Mouse (Mus musculus): ENCODE data around the gene Maea.
"Not testable (repeated sequence)": the region's sequence is repeated elsewhere in the genome, so short reads cannot be mapped to it uniquely, and the experiment has no call there.

Gene Maea

GRCm38 (mm10) chr5:33335273-33335976 is at the start of gene Maea:
Maea (plus strand) TSS chr5:33335509.
- DNase-seq (ENCODE audit: low spot score): peak; percentile 82

DNA sequence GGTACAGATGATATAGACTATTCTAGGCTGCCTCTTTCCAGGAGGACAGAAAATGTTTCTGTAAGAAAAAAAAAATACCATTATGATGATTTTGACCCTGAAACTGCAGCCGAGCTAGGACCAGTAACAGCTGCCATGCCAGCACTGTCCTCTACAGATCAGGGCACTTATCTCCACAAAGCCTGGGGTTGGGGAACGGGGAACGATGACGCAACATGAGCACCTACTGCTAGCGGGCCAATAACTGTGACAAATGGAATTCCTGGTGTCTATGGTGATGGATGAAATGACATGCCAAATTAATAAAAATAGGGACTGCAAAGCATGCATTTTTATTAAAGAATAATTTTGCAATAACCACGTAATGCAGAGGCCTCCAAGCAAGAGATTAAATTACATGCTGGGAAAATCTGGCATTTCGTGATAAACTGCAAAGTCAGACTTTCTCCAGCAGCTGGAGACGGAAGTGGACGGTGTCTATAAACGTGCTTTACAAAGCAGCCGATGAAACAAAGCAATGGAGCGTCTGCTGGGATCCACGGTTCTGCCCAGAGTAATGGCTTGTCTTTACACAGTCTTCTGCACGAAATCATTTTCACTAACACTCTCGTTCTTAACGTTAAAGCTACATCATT is 41.4 kb upstream of the Maea start:
- DNase-seq (ENCODE audit: low spot score): no peak

- no peak for DNase-seq (ENCODE audit: low spot score)
Measured at GRCm38 (mm10) chr5:33297164-33297563, 38.1 kb upstream of the Maea start.

- no peak for DNase-seq (ENCODE audit: low spot score)
Measured at GRCm38 (mm10) chr5:33301801-33302200, 33.5 kb upstream of the Maea start.

DNA sequence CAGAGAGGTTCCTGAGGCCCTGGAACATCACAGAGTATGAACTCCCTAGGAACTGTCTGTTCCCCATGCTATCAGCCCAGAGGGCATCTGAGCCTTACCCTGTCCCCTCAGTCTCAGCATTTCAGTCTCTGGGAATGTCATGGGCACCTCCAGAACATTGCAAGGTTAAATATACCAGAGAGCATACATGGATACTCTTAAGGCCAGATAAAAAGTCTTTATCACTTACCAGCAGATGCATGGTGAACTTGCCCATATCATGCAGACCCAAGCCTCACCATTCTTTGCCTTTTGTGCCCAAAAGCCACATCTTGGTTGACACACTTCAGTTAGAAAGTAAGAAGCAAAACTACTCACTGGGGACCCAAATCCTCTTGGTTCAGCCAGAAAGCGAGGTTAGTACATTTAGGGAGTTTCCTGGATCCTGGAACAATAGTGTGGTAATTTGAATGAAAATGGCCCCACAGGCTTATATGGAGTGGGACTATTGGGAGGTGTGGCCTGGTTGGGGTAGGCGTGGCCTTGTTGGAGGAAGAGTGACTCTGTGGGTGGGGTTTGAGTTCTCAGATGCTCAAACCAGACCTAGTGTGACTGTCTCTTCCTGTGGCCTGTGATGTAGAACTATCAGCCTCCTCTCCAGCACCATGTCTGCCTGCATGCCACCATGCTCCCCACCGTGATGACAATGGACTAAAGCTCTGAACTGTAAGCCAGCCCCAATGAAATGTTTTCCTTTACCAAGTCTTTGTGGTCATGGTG is 24.4 kb upstream of the Maea start:
- no peak for DNase-seq (ENCODE audit: low spot score)

GRCm38 (mm10) chr5:33312192-33312591 is 23.1 kb upstream of the Maea start:
- no peak for DNase-seq (ENCODE audit: low spot score)

- no peak for DNase-seq (ENCODE audit: low spot score)
Measured at GRCm38 (mm10) chr5:33324491-33324890, 10.8 kb upstream of the Maea start.

DNA sequence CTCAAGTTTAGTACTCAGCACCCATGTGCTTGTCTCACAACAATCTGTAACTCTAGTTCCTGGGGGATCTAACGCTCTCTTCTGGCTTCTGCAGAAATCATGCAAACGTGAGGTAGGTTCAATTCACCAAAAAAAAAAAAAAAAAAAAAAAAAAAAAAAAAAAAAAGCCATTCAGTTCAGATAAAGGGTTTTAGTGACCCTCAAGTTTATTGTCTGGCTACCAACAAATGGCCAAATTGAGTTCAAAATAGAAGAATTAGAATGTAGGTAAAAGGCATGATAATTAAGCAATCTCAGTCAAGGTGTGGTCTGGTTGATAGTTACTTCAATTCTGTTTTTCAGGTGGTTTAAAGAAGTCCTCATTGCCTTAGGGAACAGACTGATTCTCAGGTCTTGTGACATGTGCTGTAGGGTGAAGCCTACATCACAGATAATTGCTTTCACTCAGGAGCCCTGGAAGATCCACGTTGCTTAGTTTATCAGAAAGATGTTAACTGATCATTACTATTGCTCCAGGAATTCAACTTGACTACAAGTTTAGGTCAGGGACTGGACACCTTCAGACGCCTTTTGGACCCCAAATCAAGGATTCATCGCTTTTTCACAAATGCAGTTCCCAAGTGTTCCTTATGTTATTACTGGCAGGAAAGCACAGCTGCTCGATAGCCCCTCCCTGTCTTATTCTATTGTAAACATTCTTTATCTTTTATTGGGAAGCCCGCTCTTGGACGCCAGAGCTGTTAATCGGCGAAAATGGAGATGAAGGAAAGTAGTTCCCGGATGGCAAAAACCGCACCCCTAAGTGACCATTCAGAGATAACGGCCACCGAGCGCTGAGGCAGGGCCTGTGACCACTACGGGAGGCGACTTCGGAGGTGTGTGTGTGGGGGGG is 682 bp upstream of the Maea start:
- no peak for DNase-seq (ENCODE audit: low spot score)

GRCm38 (mm10) chr5:33335977-33336360 is 660 bp downstream of the Maea start:
- DNase-seq (ENCODE audit: low spot score): no peak

DNA sequence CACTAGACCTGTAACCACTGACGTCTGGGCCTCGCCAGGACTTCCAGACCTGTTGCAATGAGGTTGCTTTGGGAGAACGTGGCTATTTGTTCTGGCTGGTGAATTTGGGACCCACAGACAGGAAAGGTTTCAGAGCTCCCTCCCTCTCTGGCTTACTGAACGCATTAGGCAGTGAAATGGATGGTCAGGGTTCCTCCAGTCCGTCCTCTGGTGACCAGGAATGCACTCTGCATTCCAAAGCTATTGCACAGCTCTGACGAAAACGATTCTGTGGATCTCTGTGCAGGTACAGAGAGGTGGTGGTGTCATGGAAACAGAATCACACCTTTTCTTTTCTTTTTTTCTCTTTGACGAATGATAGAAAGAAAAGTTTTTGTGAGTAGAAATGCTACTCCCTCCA is 1.9 kb downstream of the Maea start:
- no peak for DNase-seq (ENCODE audit: low spot score)

GRCm38 (mm10) chr5:33341165-33341564 is 5.9 kb downstream of the Maea start:
- DNase-seq (ENCODE audit: low spot score): no peak

DNA sequence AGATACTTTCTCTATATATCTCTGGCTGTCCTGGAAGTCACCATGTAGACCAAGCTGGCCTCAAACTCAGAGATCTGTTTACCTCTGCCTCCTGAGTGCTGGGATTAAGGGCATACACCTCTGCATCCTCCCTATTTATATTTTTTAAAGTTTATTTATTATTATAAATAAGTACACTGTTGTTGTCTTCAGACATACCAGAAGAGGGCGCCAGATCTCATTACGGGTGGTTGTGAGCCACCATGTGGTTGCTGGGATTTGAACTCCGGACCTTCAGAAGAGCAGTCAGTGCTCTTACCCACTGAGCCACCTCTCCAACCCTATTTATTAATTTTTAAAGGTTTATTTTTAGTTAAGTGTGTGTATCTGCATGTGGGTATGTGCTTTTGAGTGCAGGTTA is 6.9 kb downstream of the Maea start:
- not testable (repeated sequence) for DNase-seq (ENCODE audit: low spot score)

- no peak for DNase-seq (ENCODE audit: low spot score)
Measured at GRCm38 (mm10) chr5:33342821-33343220, 7.5 kb downstream of the Maea start.

GRCm38 (mm10) chr5:33343571-33343970 is 8.3 kb downstream of the Maea start:
- no peak for DNase-seq (ENCODE audit: low spot score)

DNA sequence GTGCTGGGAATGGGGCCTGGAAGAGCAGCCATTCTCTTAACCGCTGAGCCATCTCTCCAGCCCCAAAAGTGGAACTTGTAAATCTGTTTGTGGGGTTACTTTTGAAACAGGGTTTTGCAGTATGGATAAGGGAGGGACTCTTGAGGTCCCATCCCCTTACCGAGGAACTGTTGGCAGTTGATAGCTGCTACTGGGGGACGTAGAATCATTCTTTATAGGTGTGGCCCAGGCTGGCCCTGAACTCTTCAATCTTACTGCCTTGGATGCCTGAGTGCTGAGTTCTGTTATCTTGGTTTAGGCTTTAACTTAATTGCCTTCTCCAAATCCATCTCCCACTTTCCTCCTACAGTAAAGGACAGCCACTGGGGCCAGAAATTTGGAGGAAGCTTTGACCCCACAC is 8.8 kb downstream of the Maea start:
- DNase-seq (ENCODE audit: low spot score): no peak

GRCm38 (mm10) chr5:33347620-33348019 is 12.3 kb downstream of the Maea start:
- no peak for DNase-seq (ENCODE audit: low spot score)

DNA sequence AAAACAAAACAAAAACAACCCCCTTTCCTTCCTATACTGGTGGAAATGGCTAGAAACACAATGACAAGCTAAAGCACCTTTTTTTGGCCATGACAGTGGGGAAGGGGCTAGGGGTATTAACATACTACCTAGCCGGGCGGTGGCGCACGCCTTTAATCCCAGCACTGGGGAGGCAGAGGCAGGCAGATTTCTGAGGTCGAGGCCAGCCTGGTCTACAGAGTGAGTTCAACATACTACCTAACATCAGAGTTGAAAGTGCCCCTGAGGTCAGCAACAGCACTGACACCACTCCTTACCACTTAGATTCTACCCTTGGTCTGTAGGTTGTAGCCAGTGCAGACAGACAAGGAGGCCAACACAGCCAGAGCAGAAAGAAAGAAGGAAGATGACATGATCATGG is 13.9 kb downstream of the Maea start:
- no peak for DNase-seq (ENCODE audit: low spot score)

DNA sequence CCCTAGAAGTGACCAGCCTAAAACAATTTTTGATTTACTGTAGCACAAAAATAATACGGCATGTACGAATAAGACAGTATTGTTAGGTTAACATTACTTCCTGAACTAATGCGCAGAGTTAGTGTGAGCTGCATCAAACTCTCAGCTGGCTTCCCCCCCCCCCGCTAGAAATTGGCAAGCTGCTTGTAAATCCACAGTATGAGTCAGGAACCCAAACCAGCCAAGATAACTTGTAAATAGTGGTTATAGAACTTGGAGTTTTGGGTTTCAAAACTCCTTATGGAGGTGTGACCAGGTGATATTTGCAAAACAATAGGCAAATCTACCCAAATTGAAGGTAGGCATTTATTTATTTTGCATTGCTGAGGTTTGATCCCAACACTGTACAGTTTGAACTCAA is 14.4 kb downstream of the Maea start:
- DNase-seq (ENCODE audit: low spot score): no peak

DNA sequence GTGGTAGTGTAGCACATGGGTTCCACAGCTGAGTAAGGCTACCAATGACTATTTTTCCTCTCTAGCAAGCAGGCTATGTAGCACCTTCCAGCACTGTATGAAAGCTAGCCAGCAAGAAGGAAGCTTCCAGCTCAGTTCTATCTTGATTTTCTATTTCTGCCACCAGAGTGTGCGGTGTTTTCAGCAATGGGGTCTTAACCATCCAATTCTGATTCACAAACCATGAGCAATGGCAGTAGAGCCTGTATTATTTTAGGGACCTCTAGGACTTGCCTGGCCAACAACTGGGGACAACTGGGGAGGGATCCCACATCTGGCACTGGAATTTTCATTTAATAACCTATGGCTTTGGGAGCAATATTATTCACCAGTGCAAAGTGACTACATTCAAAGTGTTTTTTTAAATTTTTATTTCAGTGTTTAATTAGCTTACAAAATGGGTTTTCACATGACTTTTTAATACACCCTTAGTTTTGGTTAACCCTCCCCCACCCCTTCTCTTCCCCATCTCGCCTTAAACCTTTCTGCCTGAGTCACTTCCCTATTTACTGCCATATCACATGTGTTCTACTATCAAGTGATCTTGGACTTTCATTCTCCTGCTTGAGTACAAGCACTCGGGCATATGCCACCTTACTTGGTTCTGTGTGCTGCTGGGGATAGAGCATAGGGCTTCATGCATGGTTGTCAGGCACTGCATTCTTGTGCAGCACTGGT is 16.4 kb downstream of the Maea start:
- no peak for DNase-seq (ENCODE audit: low spot score)

DNA sequence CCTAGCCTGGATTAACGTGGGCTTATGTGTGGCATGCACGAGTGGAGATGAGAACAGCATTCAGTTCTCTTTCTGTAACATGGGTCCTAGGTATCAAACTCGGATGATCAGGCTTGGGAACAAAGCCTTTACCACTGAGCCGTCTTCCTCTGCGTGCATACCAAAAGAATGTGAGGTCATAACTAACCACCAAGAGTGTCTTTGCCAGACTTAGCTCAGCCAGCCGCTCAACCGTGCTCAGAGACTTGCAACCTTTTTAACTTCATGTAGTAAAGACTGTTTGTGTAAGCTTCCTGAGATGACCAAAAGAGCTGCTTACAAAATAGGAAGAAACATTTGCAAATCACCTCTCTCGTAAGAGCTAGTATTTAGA is 16.9 kb downstream of the Maea start:
- DNase-seq (ENCODE audit: low spot score): no peak

GRCm38 (mm10) chr5:33353011-33353410 is 17.7 kb downstream of the Maea start:
- no peak for DNase-seq (ENCODE audit: low spot score)

DNA sequence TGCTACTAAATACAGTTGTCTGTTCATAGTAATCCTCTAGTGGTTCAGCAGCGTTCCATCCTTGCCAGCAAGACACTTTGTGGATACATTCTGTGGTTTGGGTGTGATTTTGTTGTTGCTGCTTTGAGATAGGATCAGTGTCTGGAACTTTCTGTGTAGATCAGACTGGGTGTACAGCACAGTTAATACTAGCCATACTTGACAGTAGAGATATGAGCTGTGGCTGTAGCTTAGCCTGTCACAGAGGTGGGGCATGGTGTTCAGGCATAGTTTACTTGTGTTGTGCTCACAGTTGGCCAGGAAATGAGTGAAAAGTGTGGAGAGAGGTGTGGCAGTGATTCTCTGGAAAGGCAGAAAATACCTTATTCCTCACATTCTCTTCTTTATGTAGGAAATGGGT is 22.2 kb downstream of the Maea start:
- no peak for DNase-seq (ENCODE audit: low spot score)

All from urinary bladder, postnatal 10 days (tissue).